Mouse (Mus musculus) stomach, embryonic 15.5 days (tissue): ENCODE data around the gene Stip1. TPM values are rescaled to one million over a fixed set of nuclear protein-coding genes. Genes with fewer than 3 reads are reported as not detected.
A peak's percentile ranks its signal among the peaks of the same experiment; 100 is the strongest.

Source experiments
- ATAC-seq: fragments of 200-750 bp; cut with Nextera tagmentation; 2 replicates; pipeline ENCODE4 v1.8.0; 2017; ENCODE audit warnings: low read depth, moderate number of reproducible peaks, moderate TSS enrichment; ENCODE audit not compliant: insufficient read depth, low FRiP score
- H3K27ac ChIP-seq: fragments of 300-500 bp; sonication (generic); 2 replicates; pipeline ENCODE4 v1.5.1; 2015; ENCODE audit warnings: mild to moderate bottlenecking, inconsistent platforms
- H3K27me3 ChIP-seq: fragments of 300-500 bp; sonication (generic); replicated peaks from 2 replicates; pipeline ENCODE4 v1.6.1; 2015; ENCODE audit warnings: inconsistent platforms
- H3K36me3 ChIP-seq: fragments of 300-500 bp; sonication (generic); 2 replicates; pipeline ENCODE4 v1.6.1; 2015; ENCODE audit warnings: inconsistent platforms
- H3K4me1 ChIP-seq: fragments of 300-500 bp; sonication (generic); 2 replicates; pipeline ENCODE4 v1.6.1; 2015; ENCODE audit warnings: inconsistent platforms
- H3K4me2 ChIP-seq: fragments of 300-500 bp; sonication (generic); 2 replicates; pipeline ENCODE4 v1.6.1; 2015; ENCODE audit warnings: mild to moderate bottlenecking, inconsistent platforms
- H3K4me3 ChIP-seq: fragments of 300-500 bp; sonication (generic); replicated peaks from 2 replicates; pipeline ENCODE4 v1.5.1; 2015; ENCODE audit warnings: inconsistent platforms
- H3K9ac ChIP-seq: fragments of 300-500 bp; sonication (generic); 2 replicates; pipeline ENCODE4 v1.6.1; 2015; ENCODE audit warnings: inconsistent platforms
- H3K9me3 ChIP-seq: fragments of 300-500 bp; sonication (generic); 2 replicates; pipeline ENCODE4 v1.6.1; 2016; ENCODE audit warnings: inconsistent platforms
- WGBS: fragments of 180-500 bp; shearing (Covaris S2); methylation state at CpG from one replicate; pipeline ENCODE4 v1.1.7; 2015; 5-methylcytosine and 5-hydroxymethylcytosine counted together
- polyA plus RNA-seq: library from polyadenylated mRNA; unstranded; fragments of >200 nt; fragmentation: Nextera tagmentation; extraction: Ambion mirVana; gene quantifications from 2 replicates; pipeline ENCODE4 v1.2.1, GENCODE M21; 2015

Stip1 gene
- polyA plus RNA-seq, 1 experiment from 2014 or later, result 185 TPM

DNA sequence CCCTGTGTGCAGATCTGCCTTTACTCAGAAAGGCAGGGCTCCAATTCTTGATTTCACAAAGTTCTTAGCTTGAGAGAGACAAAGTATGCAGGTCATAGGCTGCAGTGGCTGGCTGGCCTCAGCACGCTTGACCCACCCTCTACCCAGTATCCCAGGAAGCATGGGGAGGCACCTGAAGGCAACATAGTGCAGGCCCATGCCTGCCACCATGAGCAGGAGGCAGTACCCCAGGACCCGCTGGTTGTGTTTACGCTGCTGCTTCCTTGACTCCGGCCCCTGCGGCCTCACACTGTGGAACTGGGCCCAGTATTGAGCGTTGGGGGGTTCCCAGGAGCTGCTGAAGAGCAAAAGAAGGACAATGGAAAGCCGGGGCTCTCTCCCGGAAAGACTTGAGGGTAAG is 50.5 kb downstream of the Stip1 start:
- Histone ChIP-seq H3K36me3 (peaks cover 2% of the 10 kb centered on the region; the same call in 1 of the 2 replicates), H3K27me3 (no peaks in the 10 kb centered on the region), H3K4me3 (no peak overlapping the region), H3K9ac (no peak overlapping the region), H3K27ac (no peak overlapping the region), H3K4me1 (peaks cover 25% of the 10 kb centered on the region), H3K9me3 (no peaks in the 10 kb centered on the region), H3K4me2 (no peak overlapping the region)
- 89% methylated on average over 8 of the region's 8 CpGs for WGBS
- ATAC-seq, result no peak

DNA sequence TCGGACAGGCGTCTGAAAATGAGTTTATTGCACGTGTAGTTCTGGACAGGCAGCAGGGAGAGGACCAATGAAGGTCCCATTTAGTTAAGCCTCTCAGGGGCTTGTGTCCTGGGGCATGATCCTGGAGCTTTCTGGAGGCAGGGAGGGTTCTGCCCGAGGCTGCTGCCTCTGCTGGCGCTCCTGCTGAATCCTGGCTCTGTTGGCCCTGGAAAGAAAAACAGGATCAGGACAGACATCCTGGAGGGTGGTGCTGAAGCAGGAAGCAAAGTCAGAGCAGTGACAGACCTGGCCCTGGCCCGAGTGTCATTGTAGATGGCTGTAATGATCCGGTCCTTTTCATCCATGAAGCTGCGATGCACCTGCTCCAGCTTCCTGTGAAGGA is 51.9 kb downstream of the Stip1 start:
- H3K36me3 ChIP-seq, result peaks cover 11% of the 10 kb centered on the region; the same call in 1 of the 2 replicates
- no peaks in the 10 kb centered on the region for H3K27me3 ChIP-seq
- ATAC-seq, result no peak
- peak overlapping the region; percentile 79 for H3K4me2 ChIP-seq
- H3K4me3 ChIP-seq, result peak overlapping the region; percentile 88
- peak overlapping the region; percentile 97; the same call in 1 of the 2 replicates for H3K9ac ChIP-seq
- H3K4me1 ChIP-seq, result peaks cover 20% of the 10 kb centered on the region
- peak overlapping the region; percentile 85 for H3K27ac ChIP-seq
- no peaks in the 10 kb centered on the region for H3K9me3 ChIP-seq
- 3% methylated on average over 8 of the region's 8 CpGs for WGBS

DNA sequence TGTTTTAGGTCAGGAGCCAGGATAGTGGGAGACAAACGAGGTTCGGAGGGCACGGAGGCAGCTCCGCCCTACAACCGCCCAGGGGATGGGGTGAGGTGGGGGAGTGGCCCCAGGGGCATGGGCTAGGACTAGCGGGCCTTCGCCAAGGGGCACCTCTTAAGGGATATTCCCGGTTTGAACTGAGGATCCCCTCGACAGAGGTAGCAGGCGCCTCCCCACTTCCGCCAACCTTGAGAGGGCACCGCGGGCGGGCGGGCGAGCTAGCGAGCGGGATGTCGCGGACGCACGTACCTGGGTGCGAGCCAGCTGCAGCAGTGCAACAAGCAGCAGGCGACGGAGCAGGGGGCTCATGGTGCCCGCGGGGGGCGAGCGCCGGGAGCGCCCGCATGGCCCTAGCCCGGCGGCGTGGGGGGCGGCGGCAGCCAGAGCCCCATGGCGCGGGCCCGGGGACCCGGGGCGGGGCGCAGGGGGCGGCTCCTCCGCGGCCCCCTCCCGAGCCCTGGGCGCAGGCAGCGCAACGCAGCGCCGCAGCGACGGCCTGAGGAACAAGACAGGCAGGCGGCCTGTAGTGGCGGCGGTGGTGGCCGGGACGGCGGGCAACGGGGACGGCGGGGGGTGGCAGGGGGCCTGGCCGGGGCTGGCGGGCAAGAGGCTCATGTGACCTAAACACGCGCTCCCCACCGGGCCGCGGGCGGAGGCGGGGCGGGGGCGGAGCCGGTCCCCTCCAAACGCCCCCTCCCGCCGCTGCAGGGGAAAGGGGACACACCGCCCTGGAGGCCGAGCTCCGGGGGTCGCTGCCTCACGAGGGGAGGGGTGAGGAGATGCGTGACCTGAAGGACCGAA is 52.5 kb downstream of the Stip1 start, which contains the start of gene Vegfb:
Gene Vegfb (minus strand): TSS at position 591 of the 843 bp plus-strand sequence.
- Histone ChIP-seq H3K27me3 (no peaks in the 10 kb centered on the region), H3K9me3 (no peaks in the 10 kb centered on the region), H3K27ac (peak within 1 kb of the TSS; percentile 85), H3K36me3 (peaks cover 16% of the 10 kb centered on the region; the same call in 1 of the 2 replicates), H3K9ac (peak within 1 kb of the TSS; percentile 97), H3K4me2 (peak within 1 kb of the TSS; percentile 79), H3K4me1 (peaks cover 17% of the 10 kb centered on the region), H3K4me3 (peak within 1 kb of the TSS; percentile 88)
- peak; percentile 66 for ATAC-seq
- under 1% methylated on average over 67 of the region's 85 CpGs for WGBS

DNA sequence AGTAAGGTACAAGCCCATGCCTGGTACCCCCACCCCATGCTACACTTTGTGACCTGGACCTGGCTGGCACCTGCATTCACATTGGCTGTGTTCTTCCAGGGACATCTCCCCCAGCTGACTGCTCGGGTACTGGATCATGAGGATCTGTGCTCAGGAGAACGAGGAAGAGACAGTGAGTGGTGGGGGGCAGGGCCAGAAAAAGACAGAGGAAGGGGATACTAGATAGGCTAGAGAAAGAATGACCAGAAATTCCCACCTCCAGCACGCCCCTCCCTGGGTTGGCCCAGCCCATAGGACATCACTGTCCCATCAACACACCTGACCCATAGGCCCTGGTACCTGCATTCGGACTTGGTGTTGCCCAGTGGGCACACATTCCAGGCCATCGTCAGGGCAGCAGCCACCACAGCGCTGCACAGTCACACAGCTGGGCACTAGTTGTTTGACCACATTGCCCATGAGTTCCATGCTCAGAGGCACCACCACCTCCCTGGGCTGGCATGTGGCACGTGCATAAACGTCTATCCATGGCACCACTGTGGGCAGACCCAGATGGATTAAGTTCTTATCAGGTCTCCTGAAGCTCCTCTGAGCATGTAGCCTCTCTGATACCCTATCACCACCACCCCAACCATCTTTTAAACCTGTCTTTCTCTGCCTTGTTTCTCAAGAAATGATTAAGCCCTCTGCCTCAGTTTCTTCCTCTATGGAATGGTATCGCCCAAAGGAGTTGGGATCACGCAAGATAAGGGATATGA is 53.6 kb downstream of the Stip1 start:
- Histone ChIP-seq H3K4me3 (peak overlapping the region; percentile 88), H3K27ac (no peak overlapping the region), H3K9ac (peak overlapping the region; percentile 97; the same call in 1 of the 2 replicates), H3K4me2 (peak overlapping the region; percentile 79), H3K27me3 (no peaks in the 10 kb centered on the region), H3K36me3 (peaks cover 16% of the 10 kb centered on the region; the same call in 1 of the 2 replicates), H3K9me3 (no peaks in the 10 kb centered on the region), H3K4me1 (peaks cover 15% of the 10 kb centered on the region)
- WGBS, result 74% methylated on average over 10 of the region's 10 CpGs
- peak; percentile 10; the same call in 1 of the 2 replicates for ATAC-seq

DNA sequence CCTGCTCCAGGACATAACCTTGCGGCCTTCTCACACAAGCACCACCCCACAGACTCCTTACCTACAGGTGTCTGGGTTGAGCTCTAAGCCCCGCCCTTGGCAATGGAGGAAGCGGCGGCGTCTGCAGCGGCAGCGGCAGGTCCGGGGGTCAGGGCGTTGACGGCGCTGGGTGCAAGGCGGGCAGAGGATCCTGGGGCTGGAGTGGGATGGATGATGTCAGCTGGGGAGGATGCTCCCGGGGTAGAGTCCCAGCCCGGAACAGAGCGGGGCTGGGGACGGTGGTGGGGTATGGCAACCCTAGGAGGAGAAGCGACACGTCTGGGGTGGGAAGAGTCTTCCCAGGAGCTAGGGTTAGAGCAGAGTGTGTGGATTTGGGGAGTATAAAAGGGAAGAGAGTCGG is 54.5 kb downstream of the Stip1 start:
- peaks cover 18% of the 10 kb centered on the region for H3K4me1 ChIP-seq
- WGBS, result 81% methylated on average over 19 of the region's 19 CpGs
- H3K36me3 ChIP-seq, result peaks cover 16% of the 10 kb centered on the region; the same call in 1 of the 2 replicates
- no peak overlapping the region for H3K9ac ChIP-seq
- ATAC-seq, result no peak
- H3K4me2 ChIP-seq, result no peak overlapping the region
- H3K27ac ChIP-seq, result no peak overlapping the region
- H3K9me3 ChIP-seq, result no peaks in the 10 kb centered on the region
- no peak overlapping the region for H3K4me3 ChIP-seq
- no peaks in the 10 kb centered on the region for H3K27me3 ChIP-seq

DNA sequence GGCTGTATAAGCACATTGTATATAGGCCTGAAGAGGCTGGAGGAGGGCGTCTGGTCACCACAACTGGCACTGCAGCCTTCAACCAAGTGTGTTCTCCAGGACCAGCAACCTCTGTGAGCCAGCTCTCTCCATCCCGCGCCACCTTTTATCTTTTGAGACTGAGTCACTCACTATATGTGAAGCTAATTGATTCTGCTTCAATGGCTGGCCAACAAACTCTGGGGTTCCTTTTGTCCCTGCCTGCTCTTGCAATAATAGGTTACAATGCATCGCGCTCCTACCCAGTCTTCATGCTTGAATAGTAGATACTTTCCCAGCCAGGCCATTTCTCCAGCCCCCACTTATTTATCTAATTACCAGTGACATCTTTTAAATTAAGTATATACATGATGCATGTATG is 56.1 kb downstream of the Stip1 start:
- no peaks in the 10 kb centered on the region for H3K27me3 ChIP-seq
- no peaks in the 10 kb centered on the region for H3K9me3 ChIP-seq
- WGBS, result 92% methylated on average over 5 of the region's 5 CpGs
- H3K27ac ChIP-seq, result no peak overlapping the region
- peaks cover 16% of the 10 kb centered on the region; the same call in 1 of the 2 replicates for H3K36me3 ChIP-seq
- peaks cover 26% of the 10 kb centered on the region for H3K4me1 ChIP-seq
- no peak overlapping the region for H3K4me2 ChIP-seq
- no peak overlapping the region for H3K4me3 ChIP-seq
- no peak for ATAC-seq
- no peak overlapping the region for H3K9ac ChIP-seq

DNA sequence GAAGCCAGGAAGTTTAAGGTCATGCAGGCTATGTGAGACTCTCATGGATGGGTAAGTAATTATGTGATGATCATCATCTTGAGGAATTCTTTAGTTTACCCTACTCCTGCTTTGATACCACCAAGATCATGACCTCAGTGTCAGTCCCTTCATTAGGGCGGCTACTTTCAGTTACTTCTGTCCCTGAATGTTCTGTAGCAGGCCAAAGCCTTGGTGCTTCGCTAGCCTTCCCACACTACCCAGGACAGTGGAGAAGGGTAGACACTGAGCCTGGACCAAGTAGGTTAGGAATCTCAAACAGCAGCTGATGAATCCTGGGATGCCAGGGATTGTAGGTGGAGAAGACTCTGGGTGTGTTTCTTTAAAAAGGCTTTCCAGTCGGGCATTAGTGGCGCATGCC is 58.3 kb downstream of the Stip1 start:
- Histone ChIP-seq H3K9ac (no peak overlapping the region), H3K4me3 (0 out of 2 replicates have a peak overlapping the region, but pooled peaks have one; percentile 75), H3K27ac (peak overlapping the region; percentile 95; the same call in 1 of the 2 replicates), H3K9me3 (no peaks in the 10 kb centered on the region), H3K4me2 (peak overlapping the region; percentile 89), H3K36me3 (peaks cover 22% of the 10 kb centered on the region; the same call in 1 of the 2 replicates), H3K4me1 (peaks cover 38% of the 10 kb centered on the region), H3K27me3 (no peaks in the 10 kb centered on the region)
- 89% methylated on average over 4 of the region's 4 CpGs for WGBS
- ATAC-seq, result no peak

DNA sequence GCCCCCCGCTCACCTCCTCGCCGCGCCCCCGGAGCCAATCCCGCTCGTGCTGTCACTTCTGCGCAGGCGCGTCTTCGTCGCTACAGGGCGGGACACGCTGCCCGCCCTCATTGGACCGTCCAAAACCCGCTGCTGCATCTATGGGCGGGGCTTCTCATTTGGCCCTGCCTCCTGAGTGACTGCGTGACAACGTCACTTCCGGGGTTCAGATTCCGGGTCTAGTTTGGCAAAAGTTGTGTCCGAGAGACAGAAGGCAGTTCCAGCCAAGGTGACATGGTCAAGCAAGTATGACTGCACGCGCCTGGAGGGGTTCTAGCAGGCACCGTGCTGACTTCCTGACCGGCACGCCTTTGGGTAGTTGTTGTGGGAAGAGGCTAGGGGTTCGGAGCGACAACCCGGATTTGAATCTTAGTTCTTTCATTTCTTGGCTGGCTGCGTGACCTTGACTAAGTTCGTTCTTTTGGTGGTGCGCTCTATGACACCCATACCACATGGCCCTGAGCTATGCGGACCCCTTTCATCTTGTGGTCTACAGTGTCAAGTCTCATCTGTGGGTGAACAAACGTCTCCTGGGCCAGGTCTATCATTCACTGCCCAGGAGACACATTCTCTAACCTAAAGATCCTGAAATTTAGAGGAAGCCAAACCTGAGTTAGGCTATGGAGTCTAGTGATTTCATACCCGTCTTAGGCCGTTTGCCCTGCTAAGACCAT is 59.2 kb downstream of the Stip1 start, which contains the start of gene Fkbp2:
Gene Fkbp2 (minus strand): TSS at position 121 of the 713 bp plus-strand sequence.
- Histone ChIP-seq H3K4me3 (peak within 1 kb of the TSS; percentile 75), H3K4me2 (peak within 1 kb of the TSS; percentile 89), H3K4me1 (peaks cover 39% of the 10 kb centered on the region), H3K36me3 (peaks cover 22% of the 10 kb centered on the region; the same call in 1 of the 2 replicates), H3K9ac (peak within 1 kb of the TSS; percentile 66), H3K27ac (peak within 1 kb of the TSS; percentile 95), H3K27me3 (no peaks in the 10 kb centered on the region), H3K9me3 (no peaks in the 10 kb centered on the region)
- WGBS, result 1% methylated on average over 38 of the region's 38 CpGs
- peak; percentile 87 for ATAC-seq

DNA sequence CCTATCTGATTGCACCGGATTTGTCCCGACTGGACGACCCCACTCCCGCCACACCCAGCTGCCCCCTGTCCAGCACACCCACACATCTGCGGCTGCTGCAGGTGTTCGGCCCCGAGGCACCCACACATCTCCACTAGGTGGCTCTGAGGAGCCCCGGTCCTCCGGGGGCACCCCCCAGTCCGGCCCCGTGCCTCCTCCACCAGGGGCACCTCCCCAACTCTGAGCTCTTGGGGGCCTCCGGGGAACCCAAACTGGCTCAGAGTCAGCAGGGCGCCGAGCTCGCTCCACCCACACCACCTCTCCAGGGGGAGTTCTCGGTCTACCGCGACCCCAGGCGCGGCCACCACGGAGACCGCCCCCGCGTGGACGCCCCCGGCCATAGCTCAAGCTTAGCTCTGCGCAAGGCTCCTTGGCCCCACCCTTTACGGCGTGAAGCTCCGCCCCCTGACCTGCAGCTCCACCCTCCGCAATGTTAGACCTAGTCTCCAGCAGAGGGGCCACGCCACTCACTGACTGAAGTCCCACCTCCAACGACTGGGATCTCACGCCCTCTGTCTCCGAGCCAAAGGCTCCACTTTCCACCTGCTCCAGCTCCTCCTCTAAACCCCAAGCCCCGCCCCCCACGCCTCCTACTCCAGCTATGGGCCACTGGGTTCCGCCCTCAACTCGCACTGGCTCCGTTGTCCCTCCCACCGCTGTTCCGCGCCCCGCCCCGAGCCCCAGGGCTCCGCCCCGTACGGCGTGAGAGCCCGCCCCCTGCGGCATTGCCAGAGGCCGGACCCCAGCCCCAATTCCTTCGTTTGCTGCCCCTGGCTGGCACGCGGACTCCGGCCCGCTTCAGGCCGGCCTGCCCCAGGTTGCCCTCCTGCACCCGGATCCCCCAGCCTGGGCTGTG is 60.0 kb downstream of the Stip1 start:
- Histone ChIP-seq H3K4me1 (peaks cover 39% of the 10 kb centered on the region), H3K4me2 (peak overlapping the region; percentile 89), H3K27ac (peak overlapping the region; percentile 95), H3K27me3 (no peaks in the 10 kb centered on the region), H3K9me3 (no peaks in the 10 kb centered on the region), H3K9ac (peak overlapping the region; percentile 66), H3K4me3 (peak overlapping the region; percentile 75), H3K36me3 (peaks cover 20% of the 10 kb centered on the region; the same call in 1 of the 2 replicates)
- WGBS, result under 1% methylated on average over 59 of the region's 59 CpGs
- peak; percentile 91 for ATAC-seq

DNA sequence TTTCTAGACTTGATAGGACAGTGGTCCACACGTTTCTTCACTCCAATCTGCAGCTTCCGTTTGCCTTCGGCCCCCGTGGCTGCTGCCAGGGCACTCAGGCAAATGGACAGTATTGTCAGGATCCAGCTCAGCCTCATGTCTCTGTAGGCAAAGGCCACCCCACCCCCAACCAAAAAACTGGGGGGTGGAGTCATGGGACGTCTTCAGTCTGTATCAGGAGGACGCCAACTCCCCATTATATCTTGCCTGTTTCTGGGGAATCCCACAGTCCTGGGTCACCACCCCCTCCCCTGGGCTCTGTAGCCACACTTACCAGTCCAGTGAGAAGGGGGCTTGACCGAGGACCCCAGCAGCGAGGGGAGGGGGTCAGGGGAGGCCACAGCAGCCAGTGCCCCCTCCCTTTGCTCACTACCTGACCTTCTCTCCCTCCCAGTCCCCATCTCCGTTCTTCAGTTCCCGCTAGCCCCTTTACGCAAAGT is 60.7 kb downstream of the Stip1 start:
- peak overlapping the region; percentile 89 for H3K4me2 ChIP-seq
- no peaks in the 10 kb centered on the region for H3K27me3 ChIP-seq
- peak overlapping the region; percentile 75 for H3K4me3 ChIP-seq
- H3K27ac ChIP-seq, result peak overlapping the region; percentile 95
- peaks cover 20% of the 10 kb centered on the region; the same call in 1 of the 2 replicates for H3K36me3 ChIP-seq
- no peaks in the 10 kb centered on the region for H3K9me3 ChIP-seq
- WGBS, result 9% methylated on average over 11 of the region's 11 CpGs
- ATAC-seq, result no peak
- H3K4me1 ChIP-seq, result peaks cover 39% of the 10 kb centered on the region
- H3K9ac ChIP-seq, result peak overlapping the region; percentile 58
